Mouse (Mus musculus) cerebellum, adult 11 months (tissue): Measurements from ENCODE around the gene Entpd1.

Experiments used
- DNase-seq: peaks from one replicate; pipeline ENCODE4 v3.0.0; 2022

Entpd1 gene

GRCm38 (mm10) chr19:40728213-40728612 is 116.0 kb downstream of the Entpd1 start:
- DNase-seq: no peak

DNA sequence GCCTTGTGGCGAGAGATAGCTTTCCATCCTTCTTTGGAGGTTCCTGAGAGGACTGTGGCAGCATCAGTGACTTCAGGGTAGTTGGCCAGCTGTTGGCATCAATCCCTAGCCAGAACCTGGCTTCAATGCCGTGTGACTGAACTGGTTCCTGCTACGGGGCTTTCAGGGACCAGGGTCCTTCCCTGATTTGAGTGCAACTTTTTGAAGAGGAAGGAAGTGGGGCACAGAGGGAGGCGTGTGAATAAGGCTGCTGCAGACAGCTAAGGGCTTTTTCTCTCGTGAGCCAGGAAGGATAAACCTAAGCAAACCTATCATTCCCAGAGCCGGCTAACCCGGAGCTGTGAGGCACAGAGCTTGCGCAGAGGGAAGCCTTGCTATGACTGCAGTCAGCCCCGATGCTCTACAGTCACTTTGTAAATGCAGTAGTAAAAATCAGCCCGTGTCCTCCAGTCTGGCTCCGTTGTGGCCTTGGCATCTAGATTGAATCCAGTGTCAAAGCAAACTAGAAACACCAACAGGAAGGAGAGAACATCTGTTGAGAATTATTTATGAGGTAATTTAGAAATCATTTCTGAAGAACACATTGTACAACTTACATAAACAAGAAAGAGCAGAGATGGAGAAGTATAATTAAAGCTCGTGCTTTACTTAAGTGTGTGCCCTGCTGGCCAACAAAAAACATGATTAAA is 116.7 kb downstream of the Entpd1 start:
- DNase-seq: no peak

GRCm38 (mm10) chr19:40733409-40733808 is 121.2 kb downstream of the Entpd1 start:
- no peak for DNase-seq

- DNase-seq: no peak
Observed at GRCm38 (mm10) chr19:40733849-40734248, 121.7 kb downstream of the Entpd1 start.

DNA sequence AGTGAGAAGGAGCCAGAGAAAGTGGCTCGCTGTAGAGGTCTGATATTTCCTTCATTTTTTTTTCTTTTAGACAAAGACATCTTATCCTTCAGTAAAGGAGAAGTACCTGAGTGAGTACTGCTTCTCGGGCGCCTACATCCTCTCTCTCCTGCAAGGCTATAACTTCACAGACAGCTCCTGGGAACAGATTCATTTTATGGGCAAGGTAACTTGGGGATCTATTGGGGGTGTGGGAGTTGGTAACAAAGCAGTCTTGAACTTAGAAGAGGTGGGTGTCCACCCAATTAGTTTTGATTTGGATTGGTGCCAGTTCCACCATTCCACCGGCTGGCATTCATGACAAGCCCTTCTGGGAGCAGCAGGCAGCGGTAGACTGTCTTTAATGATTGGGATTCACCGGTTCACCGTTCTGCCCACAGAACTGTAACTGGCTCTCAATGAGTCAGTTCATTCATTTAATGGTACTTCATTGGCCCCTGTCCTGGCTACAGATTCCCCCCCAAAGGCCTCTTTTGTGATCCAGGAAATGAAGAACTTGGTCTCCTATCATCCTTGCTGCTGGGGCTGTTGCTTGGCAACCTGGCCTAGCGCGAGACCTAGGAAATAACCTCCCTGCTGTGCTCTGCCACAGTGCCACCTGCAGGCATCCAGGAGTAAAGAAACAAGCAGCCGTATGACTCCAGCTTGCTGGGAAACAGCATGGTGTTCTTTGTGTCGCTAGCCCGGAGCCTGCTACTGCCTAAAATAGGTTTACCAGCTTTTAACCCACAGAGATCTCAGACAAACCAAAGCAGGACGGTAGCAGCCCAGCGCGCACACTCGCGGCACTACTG is 124.7 kb downstream of the Entpd1 start:
- peak; percentile 36 for DNase-seq

- no peak for DNase-seq
Observed at GRCm38 (mm10) chr19:40737613-40738012, 125.4 kb downstream of the Entpd1 start.

DNA sequence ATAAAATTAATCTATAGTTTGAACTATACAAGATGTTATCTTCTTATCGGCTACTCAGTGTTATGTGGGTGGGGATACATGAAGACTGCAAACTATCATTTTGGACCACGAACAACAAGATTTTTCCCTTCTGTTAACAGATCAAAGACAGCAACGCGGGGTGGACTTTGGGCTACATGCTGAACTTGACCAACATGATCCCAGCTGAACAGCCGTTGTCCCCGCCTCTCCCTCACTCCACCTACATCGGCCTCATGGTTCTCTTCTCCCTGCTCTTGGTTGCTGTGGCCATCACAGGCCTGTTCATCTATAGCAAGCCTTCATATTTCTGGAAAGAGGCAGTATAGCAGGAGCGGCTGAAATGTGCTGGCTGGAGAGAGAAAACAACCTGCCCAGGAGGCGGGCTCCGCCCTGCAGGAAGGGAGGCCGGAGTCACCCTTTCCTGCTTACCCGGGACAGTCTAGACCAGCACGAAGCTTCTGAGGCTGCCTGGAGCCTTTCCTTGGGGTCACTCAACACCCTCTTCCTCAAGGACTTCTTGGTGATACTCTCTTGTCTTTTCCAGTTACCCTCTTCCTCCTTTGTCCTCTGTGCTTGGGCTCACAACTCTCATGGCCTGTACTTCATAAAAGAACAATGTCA is 126.6 kb downstream of the Entpd1 start:
- DNase-seq: no peak

DNA sequence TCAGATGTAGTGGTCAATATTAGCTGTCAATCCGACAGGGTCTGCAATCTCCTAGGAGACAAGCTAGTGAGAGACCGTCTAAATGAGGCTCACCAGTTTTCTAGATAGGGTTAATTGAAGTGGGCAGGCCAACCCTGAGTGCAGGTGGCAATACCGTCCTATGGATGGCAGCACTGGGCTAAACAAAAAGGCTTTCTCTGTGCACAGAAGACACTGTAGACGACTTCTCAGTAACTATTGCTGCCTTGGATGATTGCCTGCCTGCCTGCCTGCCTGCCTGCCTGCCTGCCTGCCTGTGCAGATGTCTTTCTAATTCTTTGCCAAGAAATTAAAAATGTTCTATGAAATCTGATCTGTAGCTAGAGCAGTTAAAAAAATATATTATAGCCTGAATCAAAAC is 134.4 kb downstream of the Entpd1 start:
- DNase-seq: no peak

GRCm38 (mm10) chr19:40748559-40748958 is 136.4 kb downstream of the Entpd1 start, which contains the start of gene Cc2d2b:
Gene Cc2d2b (plus strand): TSS chr19:40748753.
- no peak for DNase-seq

GRCm38 (mm10) chr19:40754311-40754710 is 142.1 kb downstream of the Entpd1 start:
- no peak for DNase-seq

DNA sequence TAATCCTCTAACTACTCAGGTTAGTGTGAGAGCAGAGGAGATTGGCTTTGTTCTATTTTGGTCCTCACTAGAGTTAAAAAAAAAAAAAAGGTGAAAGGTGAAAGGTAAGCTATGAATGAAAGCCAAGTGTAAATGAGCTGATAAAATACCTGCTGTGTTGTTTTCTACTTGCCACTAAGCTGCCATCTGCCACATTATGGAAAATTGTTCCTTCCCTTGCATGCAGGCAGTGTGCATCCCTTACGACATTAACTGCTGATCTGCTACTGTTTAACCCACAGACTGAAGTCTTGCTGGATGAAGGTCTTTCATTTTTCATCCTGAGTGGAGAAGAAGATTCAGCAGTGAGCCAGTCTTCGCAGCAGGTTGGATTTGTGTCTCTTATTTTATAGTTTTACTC is 147.9 kb downstream of the Entpd1 start:
- DNase-seq: no peak

DNA sequence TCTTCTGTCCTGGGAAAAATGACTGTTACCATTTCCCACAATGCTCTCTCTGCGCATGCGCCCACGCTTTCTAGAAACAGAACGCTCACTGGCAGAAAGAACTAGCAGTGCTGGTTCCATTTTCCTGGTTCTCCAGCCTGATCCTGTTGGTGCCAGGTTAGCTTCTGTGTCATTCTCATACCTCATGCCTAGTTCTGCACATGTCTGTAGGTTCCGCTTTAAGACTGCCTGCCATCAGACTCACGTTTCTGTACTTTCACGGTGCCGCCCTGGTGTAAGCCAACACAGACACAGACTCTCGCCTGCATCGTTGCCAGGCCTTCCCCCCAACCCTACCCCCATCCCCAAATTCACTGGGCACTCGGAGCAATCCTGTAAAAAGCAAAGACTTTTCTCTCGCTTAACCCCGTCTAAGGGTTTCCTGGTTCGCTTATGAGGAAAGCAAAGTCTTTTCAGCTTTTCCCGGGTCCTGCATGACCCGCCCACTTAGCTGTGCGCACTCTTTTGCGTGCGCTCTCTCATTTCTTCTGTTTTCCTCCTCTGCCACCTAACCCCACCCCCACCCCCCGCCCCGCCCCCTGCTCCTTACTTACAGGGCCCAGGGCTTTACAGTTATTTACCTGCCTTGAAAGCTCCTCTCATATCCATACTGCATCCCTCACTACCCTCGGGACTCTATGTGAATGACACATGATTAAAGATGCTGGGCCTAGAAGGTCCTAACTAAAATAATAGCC is 150.0 kb downstream of the Entpd1 start:
- no peak for DNase-seq

DNA sequence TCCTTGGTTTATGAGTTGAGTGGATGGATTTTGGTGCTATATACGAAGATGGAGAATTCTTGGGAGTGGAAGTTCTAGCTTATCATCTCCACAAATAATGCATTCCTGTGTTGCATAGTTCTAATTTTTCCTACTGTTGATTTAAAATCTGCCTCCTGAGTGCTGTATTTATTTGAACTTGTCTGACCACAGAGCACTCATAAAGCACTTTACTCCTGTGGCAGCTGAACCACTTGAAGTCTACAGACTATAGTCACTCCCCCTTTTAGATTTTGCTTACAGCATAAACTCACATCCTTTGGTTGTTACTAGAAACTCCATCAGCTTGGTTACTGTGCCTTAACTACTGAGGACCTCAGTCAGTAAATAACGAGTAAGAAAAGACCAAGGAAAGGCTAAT is 155.0 kb downstream of the Entpd1 start:
- DNase-seq: no peak

DNA sequence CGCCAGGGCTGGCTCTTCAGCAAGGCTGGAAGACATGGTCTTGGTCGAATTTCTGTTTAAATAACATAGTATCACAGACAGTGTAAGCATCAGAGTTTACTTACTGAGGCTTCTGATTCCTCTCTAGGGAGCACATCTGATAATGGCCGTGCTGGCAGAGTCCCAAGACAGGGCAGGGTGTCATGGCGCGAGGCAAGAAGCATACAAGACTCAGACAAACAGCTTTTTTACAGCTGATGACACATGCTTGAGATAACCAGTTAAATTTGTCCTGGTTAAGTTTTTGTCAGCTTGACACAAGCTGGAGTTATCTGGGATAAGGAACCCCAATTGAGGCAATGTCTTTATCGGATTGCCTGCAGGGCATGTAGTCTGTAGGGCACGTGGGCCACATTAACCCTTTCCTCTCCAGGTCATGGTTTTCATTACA is 157.2 kb downstream of the Entpd1 start:
- no peak for DNase-seq

GRCm38 (mm10) chr19:40788004-40788714 is 176.0 kb downstream of the Entpd1 start:
- DNase-seq: no peak

- DNase-seq: no peak
Observed at GRCm38 (mm10) chr19:40788715-40789084, 176.5 kb downstream of the Entpd1 start.
